Mouse (Mus musculus) heart, adult 2 months (tissue): Measurements from ENCODE around the gene Tuba3a. TPM values are rescaled to one million over a fixed set of nuclear protein-coding genes. Genes with fewer than 3 reads are reported as not detected.

Source experiments
- DNase-seq, 2 experiments: peaks; one replicate each; pipeline ENCODE4 v3.0.0; 2021
- H3K27ac ChIP-seq: fragments of 200-600 bp; 2 replicates; pipeline ENCODE4 v1.8.1; 2022
- H3K27me3 ChIP-seq: fragments of 200-500 bp; 2 replicates; pipeline ENCODE4 v1.6.1; 2012; ENCODE audit warnings: mild to moderate bottlenecking, low read length, inconsistent platforms, mixed read lengths; ENCODE audit not compliant: control insufficient read depth, insufficient read depth
- H3K36me3 ChIP-seq: fragments of 200-500 bp; 2 replicates; pipeline ENCODE4 v1.6.1; 2012; ENCODE audit warnings: low read length, inconsistent platforms; ENCODE audit not compliant: control insufficient read depth, insufficient read depth
- H3K4me1 ChIP-seq: fragments of 200-500 bp; 2 replicates; pipeline ENCODE4 v1.6.1; 2011; ENCODE audit warnings: low read length; ENCODE audit not compliant: control insufficient read depth, insufficient read depth
- H3K4me3 ChIP-seq: fragments of 200-600 bp; 2 replicates; pipeline ENCODE4 v1.8.1; 2022
- H3K79me2 ChIP-seq: fragments of 200-500 bp; replicated peaks from 2 replicates; pipeline ENCODE4 v1.6.1; 2012; ENCODE audit warnings: mild to moderate bottlenecking, inconsistent platforms, low read length, moderate library complexity, mixed read lengths; ENCODE audit not compliant: control insufficient read depth, insufficient read depth
- H3K9ac ChIP-seq: fragments of 200-500 bp; 2 replicates; pipeline ENCODE4 v1.6.1; 2012; ENCODE audit warnings: low read depth, mild to moderate bottlenecking, control low read depth, inconsistent platforms, low read length, mixed read lengths
- CTCF ChIP-seq: fragments of 200-600 bp; IDR thresholded peaks from 2 replicates; pipeline ENCODE4 v1.8.1; 2022; ENCODE audit warnings: antibody characterized with exemption, mild to moderate bottlenecking, moderate library complexity
- EP300 ChIP-seq: fragments of 200-500 bp; IDR thresholded peaks from 2 replicates; pipeline ENCODE4 v1.6.1; 2011; ENCODE audit warnings: low read depth, low read length, control low read depth; ENCODE audit not compliant: insufficient read depth
- POLR2A ChIP-seq: fragments of 200-500 bp; IDR thresholded peaks from 2 replicates; pipeline ENCODE4 v1.6.1; 2011; ENCODE audit warnings: mild to moderate bottlenecking, low read depth, low read length, control low read depth; ENCODE audit not compliant: insufficient read depth
- WGBS: fragments of 180-500 bp; shearing (Covaris S2); methylation state at CpG from one replicate; pipeline ENCODE4 v1.1.7; 2018; 5-methylcytosine and 5-hydroxymethylcytosine counted together
- intact Hi-C: fragments of 180-260 bp; cut with DNase I; formaldehyde crosslinking; loops from one replicate; pipeline ENCODE4 v1.15.1; 2025
- polyA plus RNA-seq: library from polyadenylated mRNA; depleted of rRNA; stranded (reverse); fragments of >200 nt; gene quantifications from 2 replicates; pipeline ENCODE4 v1.2.3, GENCODE M21; 2012
- total RNA-seq, 2 experiments: library from RNA; stranded (reverse); gene quantifications; 2 replicates each; pipeline ENCODE4 v1.2.3; 2021

Tuba3a gene
- total and polyA plus RNA-seq, 3 experiments: 0.92 TPM; not detected in 2

DNA sequence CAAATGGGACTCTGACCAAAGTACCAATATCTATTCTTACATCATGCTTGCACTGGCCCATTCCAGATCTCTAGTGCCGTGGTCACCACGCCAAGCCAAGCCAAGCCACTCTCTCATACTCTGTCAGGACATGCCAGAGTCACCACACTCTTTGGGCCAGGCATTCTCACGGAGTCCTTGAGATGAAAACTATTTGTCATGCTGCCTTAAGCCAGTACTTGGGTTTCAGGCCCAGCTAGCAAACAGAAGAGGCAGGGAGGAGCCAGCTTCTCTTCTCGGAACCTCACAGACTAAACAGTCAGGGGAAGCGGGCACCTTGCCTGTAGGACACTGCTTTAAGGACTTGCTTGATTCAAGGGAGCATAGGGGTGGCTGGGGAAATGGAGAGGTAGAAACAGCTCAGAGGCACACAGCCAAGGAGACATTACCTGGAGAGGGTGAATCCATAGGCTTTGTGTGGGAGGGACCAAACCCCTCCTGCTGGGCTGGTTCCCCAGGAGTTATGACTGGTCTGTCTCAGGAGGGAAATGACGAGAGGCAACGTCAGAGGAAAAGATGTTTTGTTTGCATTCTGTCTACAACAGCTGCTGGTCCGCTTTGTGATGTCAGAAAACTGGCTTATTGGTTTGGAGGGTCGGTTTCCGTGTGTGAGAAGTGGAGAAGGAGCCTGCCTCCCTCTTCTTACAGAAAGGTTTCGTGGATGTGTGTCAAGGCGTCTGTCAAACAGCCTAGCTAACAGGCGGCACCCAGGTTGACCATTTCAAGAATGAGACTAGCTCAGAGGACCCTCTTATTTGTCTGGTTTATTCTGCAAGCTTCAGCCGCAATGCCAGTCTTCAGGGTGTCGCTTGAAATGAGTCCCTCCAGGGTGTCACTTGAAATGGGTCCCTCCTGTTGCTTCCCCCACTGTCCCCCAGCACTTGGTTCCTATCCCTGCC, 33.4 kb upstream of the Tuba3a start:
- Histone ChIP-seq H3K4me1 (peaks cover 2% of the 10 kb centered on the region), H3K27me3 (0 out of 2 replicates have a peak, but pooled peaks cover 2% of the 10 kb centered on the region), H3K9ac (no peak overlapping the region), H3K4me3 (no peak overlapping the region), H3K79me2 (no peaks in the 10 kb centered on the region), H3K36me3 (no peaks in the 10 kb centered on the region), H3K27ac (no peak overlapping the region)
- TF ChIP-seq POLR2A (no peak), CTCF (no peak), EP300 (no peak)
- DNase-seq: peak in 1 of 2 experiments; percentile 15
- intact Hi-C loops: no loop called here
- 63% methylated on average over 15 of the region's 15 CpGs for WGBS

DNA sequence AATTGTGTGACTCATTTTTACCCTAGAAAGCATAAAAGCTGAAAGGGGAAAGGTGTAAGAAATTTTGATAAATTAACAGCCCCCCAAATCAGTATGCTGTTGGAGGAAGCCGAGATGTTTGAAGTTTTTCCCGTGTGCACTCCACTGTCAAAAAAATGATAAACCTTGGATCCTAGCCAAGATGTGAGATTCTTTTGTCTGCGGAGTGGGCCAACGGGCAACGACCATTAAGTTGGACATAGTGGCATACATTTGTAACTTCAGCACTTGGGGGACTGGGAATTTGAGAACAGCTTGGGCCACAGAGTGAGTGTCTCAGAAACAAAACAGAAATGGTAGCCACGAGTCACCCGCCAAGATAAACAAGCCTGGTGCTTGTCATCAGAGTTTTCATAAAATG, 31.2 kb upstream of the Tuba3a start:
- H3K9ac ChIP-seq: no peak overlapping the region
- DNase-seq: no peak
- 0 out of 2 replicates have a peak, but pooled peaks cover 2% of the 10 kb centered on the region for H3K27me3 ChIP-seq
- WGBS: 29% methylated on average over 7 of the region's 7 CpGs
- peaks cover 9% of the 10 kb centered on the region for H3K4me1 ChIP-seq
- no peak overlapping the region for H3K4me3 ChIP-seq
- H3K79me2 ChIP-seq: no peaks in the 10 kb centered on the region
- no peaks in the 10 kb centered on the region for H3K36me3 ChIP-seq
- no peak overlapping the region for H3K27ac ChIP-seq
- TF ChIP-seq CTCF: no peak
- TF ChIP-seq POLR2A: no peak
- no peak for TF ChIP-seq EP300
- intact Hi-C loops: no loop called here

DNA sequence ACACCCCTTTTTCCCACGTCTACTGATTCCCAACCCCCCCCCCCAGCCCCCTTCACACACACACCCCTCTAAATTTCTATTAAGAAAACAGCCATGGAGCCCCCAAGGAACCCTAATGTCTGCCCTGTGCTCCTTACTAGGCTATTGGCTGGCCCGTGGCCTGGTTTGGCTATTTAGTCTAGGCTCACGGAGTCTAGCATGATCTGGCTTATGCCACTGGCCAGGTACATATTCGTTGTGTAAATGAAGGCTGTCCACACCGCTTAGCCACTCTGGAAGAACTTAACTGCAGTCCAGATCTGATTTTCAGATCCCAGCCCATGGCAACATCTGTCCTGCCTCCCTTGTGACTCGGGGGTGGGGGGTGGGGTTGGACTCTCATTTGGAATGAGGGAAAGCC, 28.9 kb upstream of the Tuba3a start:
- 85% methylated on average over 6 of the region's 6 CpGs for WGBS
- intact Hi-C loops: loop anchor here (1.0 kb wide), 1 partner anchor 14 kb away; no protein-coding TSS in a partner anchor

DNA sequence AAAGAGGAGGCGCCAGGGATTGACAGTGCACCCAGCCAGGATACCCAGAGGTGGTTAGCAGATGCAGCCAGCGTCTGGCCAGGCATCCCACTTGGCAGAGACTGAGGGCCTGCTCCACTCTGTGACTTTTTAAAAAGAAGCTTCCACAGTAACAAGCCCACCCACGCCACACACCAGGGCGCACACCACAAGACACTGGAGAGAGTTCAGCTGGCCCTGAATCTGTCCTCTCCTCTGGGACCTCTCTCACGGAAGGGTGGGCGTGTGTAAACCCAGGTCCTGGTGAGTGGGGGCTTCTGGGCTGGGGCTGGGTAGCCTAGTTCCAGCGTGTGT, 28.4 kb upstream of the Tuba3a start:
- TF ChIP-seq POLR2A: no peak
- TF ChIP-seq EP300: no peak
- TF ChIP-seq CTCF: no peak
- H3K9ac ChIP-seq: peak overlapping the region; percentile 85
- WGBS: 27% methylated on average over 7 of the region's 7 CpGs
- intact Hi-C loops: loop anchor here (1.0 kb wide), 1 partner anchor 14 kb away; no protein-coding TSS in a partner anchor
- H3K4me1 ChIP-seq: peaks cover 9% of the 10 kb centered on the region
- H3K4me3 ChIP-seq: peak overlapping the region; percentile 88
- H3K27me3 ChIP-seq: no peaks in the 10 kb centered on the region
- no peak for DNase-seq
- no peaks in the 10 kb centered on the region for H3K79me2 ChIP-seq
- H3K36me3 ChIP-seq: peaks cover 8% of the 10 kb centered on the region
- H3K27ac ChIP-seq: peak overlapping the region; percentile 95

More for the DNA sequence above, 28.9 kb upstream of the Tuba3a start:
- Histone ChIP-seq H3K4me3 (no peak overlapping the region), H3K9ac (no peak overlapping the region), H3K36me3 (peaks cover 8% of the 10 kb centered on the region), H3K27ac (no peak overlapping the region; the same call in 1 of the 2 replicates), H3K27me3 (no peaks in the 10 kb centered on the region), H3K79me2 (no peaks in the 10 kb centered on the region), H3K4me1 (peaks cover 9% of the 10 kb centered on the region)
- TF ChIP-seq CTCF: no peak
- TF ChIP-seq POLR2A: no peak
- TF ChIP-seq EP300: no peak
- peak in 1 of 2 experiments; percentile 17 for DNase-seq

DNA sequence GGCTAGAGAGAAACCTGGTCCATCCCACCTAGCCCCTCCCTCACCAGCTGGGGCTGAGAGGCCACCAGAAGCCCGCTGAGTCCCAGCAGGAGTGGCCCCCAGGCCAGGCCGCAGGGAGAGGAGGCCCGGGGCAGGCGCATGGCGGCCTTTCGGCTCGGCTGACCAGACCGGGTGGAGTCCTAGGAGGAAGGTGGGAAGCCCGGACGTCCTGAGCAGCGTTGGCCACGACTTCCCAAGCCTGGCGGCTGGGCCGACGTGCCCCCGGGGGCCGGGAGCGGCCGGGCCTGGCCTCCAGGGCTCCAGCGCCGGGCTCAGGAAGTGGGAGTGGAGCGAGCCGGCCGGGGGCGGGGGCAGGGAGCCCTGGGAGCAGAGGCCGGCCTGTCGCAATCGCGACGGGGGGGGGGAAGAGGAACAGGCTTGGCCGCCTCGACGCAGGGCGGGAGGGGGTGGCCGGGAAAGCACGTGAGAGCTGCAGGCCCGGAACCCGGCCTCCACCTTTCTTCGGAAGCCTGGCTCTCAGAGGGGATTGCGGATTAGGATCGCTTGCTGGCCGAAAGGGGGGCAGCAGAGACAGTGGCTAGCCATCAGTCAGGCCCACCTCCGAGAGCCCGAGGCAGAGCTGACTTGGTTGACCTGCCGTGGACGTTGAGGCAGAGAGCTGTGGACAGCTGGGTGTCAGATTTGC, 27.8 kb upstream of the Tuba3a start, which contains the start of gene Ltbr:
TSS of gene Ltbr (minus strand) at position 340 of the 685 bp plus-strand sequence.
- peak; percentile 93 to 95 for DNase-seq
- Histone ChIP-seq H3K4me3 (peak within 1 kb of the TSS; percentile 88), H3K27me3 (no peaks in the 10 kb centered on the region), H3K9ac (peak within 1 kb of the TSS; percentile 87), H3K4me1 (peaks cover 9% of the 10 kb centered on the region), H3K79me2 (no peaks in the 10 kb centered on the region), H3K27ac (peak within 1 kb of the TSS; percentile 95), H3K36me3 (peaks cover 8% of the 10 kb centered on the region)
- TF ChIP-seq POLR2A: peak; percentile 53
- peak; percentile 58; the same call in 1 of the 2 replicates for TF ChIP-seq EP300
- TF ChIP-seq CTCF: peak; percentile 15; the same call in 1 of the 2 replicates
- intact Hi-C loops: loop anchor here (1.0 kb wide), 3 partner anchors 15 to 41 kb away; no protein-coding TSS in a partner anchor
- under 1% methylated on average over 42 of the region's 46 CpGs for WGBS
